Comparison of ENCODE assay signal across 13 mouse cellular contexts in the genomic region with DNA sequence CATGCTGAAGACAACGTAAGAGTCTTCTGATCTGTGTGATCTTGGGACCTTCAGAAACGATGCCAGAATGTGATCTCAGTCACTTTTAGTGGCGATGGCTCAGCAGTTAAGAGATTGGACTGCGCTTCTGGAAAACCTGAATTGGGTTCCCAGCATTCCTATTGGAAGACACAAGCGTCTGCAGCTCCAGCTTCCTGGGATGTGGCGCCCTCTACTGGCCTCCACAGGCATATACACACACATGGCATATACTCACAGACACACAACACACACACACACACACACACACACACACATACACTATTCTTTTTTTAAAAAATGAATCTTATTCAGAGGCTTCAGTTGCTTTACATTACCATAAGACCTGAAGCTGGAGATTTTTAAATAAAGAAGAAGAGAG. TPM values are rescaled to one million over a fixed set of nuclear protein-coding genes. Genes with fewer than 3 reads are reported as not detected.
DNase-seq lines count a peak whose midpoint lies in the region; ATAC-seq and TF ChIP-seq lines count a peak whose summit lies in the region.
"Had no signal": no experiment of that assay in that cellular context is flagged by ENCODE, and none has a peak within 500 bp of the region (broad histone marks: within the 10 kb centered on the region; RNA-seq: fewer than 3 reads in every experiment).

No protein-coding gene starts in this region.

- ATAC-seq in kidney, embryonic 15.5 days (replicated peaks; ENCODE audit: low FRiP score) = no peak
- ATAC-seq in lung, embryonic 14.5 days (ENCODE audit: insufficient read depth) = no peak
- ATAC-seq: midbrain, embryonic 15.5 days had no signal

- H3K27me3 ChIP-seq in kidney, embryonic 15.5 days = no peaks in the 10 kb centered on the region
- H3K27me3 ChIP-seq in lung, embryonic 14.5 days (ENCODE audit: insufficient read depth, low read length) = no peaks in the 10 kb centered on the region
- H3K27me3 ChIP-seq: limb, embryonic 13.5 days; midbrain, embryonic 15.5 days had no signal

- no peak overlapping the region for H3K27ac ChIP-seq in kidney, embryonic 15.5 days
- no peak overlapping the region for H3K27ac ChIP-seq in lung, embryonic 14.5 days (ENCODE audit: low read depth)
- H3K27ac ChIP-seq: limb, embryonic 13.5 days; midbrain, embryonic 15.5 days had no signal

- no peaks in the 10 kb centered on the region for H3K9me3 ChIP-seq in kidney, embryonic 15.5 days (replicated peaks)
- no peaks in the 10 kb centered on the region for H3K9me3 ChIP-seq in lung, embryonic 14.5 days (ENCODE audit: low read depth, low read length)
- H3K9me3 ChIP-seq: limb, embryonic 13.5 days; midbrain, embryonic 15.5 days had no signal

- H3K36me3 ChIP-seq in kidney, embryonic 15.5 days = no peaks in the 10 kb centered on the region
- no peaks in the 10 kb centered on the region for H3K36me3 ChIP-seq in lung, embryonic 14.5 days (ENCODE audit: insufficient read depth)
- H3K36me3 ChIP-seq: limb, embryonic 13.5 days; midbrain, embryonic 15.5 days had no signal

- H3K4me3 ChIP-seq in kidney, embryonic 15.5 days (replicated peaks) = no peak overlapping the region
- no peak overlapping the region for H3K4me3 ChIP-seq in lung, embryonic 14.5 days (ENCODE audit: low read depth, low read length)
- H3K4me3 ChIP-seq: limb, embryonic 13.5 days; midbrain, embryonic 15.5 days had no signal

- WGBS in kidney, embryonic 15.5 days = 90% methylated on average over 6 of the region's 6 CpGs
- 81% methylated on average over 6 of the region's 6 CpGs for WGBS in lung, embryonic 14.5 days

- no peaks in the 10 kb centered on the region for H3K4me1 ChIP-seq in kidney, embryonic 15.5 days
- H3K4me1 ChIP-seq in lung, embryonic 14.5 days (ENCODE audit: insufficient read depth) = no peaks in the 10 kb centered on the region
- H3K4me1 ChIP-seq: midbrain, embryonic 15.5 days had no signal

- no peak overlapping the region for H3K9ac ChIP-seq in kidney, embryonic 15.5 days
- no peak overlapping the region for H3K9ac ChIP-seq in lung, embryonic 14.5 days
- H3K9ac ChIP-seq: limb, embryonic 13.5 days; midbrain, embryonic 15.5 days had no signal

- H3K4me2 ChIP-seq in kidney, embryonic 15.5 days = no peak overlapping the region
- H3K4me2 ChIP-seq in lung, embryonic 14.5 days = no peak overlapping the region
- H3K4me2 ChIP-seq: limb, embryonic 13.5 days; midbrain, embryonic 15.5 days had no signal

- peak; percentile 16 for DNase-seq in kidney, adult 11 months
- no peak for DNase-seq in lung, embryonic 14.5 days
- no peak for DNase-seq in lung, postnatal 14 days
- DNase-seq in ZHBTc4 (ENCODE audit: low read depth, low spot score) = peak; percentile 71
- DNase-seq in urinary bladder, postnatal 36 days (ENCODE audit: low spot score in 2 of 2) = no peak
- no peak for DNase-seq in spleen, adult 12 weeks (ENCODE audit: low spot score)
- DNase-seq: adrenal gland, postnatal 36 days; cerebellum, postnatal 36 days; thymus, postnatal 25 days had no signal

- TF ChIP-seq CTCF in lung, embryonic 14.5 days (IDR thresholded peaks at IDR 0.05; ENCODE audit: low read depth) = peak; percentile 28

RNA-seq across cellular contexts. Expression of a gene that starts 30.8 kb away (rescaled TPM):
- polyA plus RNA-seq in kidney, embryonic 15.5 days (2015; fragmentation: Nextera tagmentation; extraction: Ambion mirVana) = 35.6 and 36.4 TPM in 2 replicates
- 36.4 and 36.9 TPM in 2 replicates for polyA plus RNA-seq in lung, embryonic 14.5 days (2014; fragmentation: Nextera tagmentation; extraction: Ambion mirVana)

RNA-seq across cellular contexts. Expression of a gene that starts 50.3 kb away (rescaled TPM):
- polyA plus RNA-seq in kidney, embryonic 15.5 days (2015; fragmentation: Nextera tagmentation; extraction: Ambion mirVana) = 0.75 and 0.93 TPM in 2 replicates
- polyA plus RNA-seq in lung, embryonic 14.5 days (2014; fragmentation: Nextera tagmentation; extraction: Ambion mirVana) = 2.2 and 2.5 TPM in 2 replicates
- polyA plus RNA-seq: C2C12 had no signal

Comparison
In these comparisons a context has a peak if more than half of its experiments do, and no peak if none do; other contexts are left out.
1. DNase-seq: peak in kidney, adult 11 months (single experiment) and ZHBTc4 (single experiment); none in lung, embryonic 14.5 days (single experiment), lung, postnatal 14 days (single experiment), urinary bladder, postnatal 36 days (0 of 2) and spleen, adult 12 weeks (single experiment).